Mouse (Mus musculus) gastrocnemius, postnatal 10 days (tissue): Measurements from ENCODE around the gene Zc3h12b. TPM values are rescaled to one million over a fixed set of nuclear protein-coding genes. Genes with fewer than 3 reads are reported as not detected.
A peak's percentile ranks its signal among the peaks of the same experiment; 100 is the strongest.
"Not testable (repeated sequence)": the region's sequence is repeated elsewhere in the genome, so short reads cannot be mapped to it uniquely, and the experiment has no call there.

Source experiments
- DNase-seq: peaks from one replicate; pipeline ENCODE4 v3.0.0; 2021; ENCODE audit warnings: mixed read lengths
- long read RNA-seq, 2 experiments: library from polyadenylated mRNA; stranded (forward); transcript quantifications; one replicate each; pipeline ENCODE4 v2.0.0; 2021
- total RNA-seq, 2 experiments: library from RNA; stranded (reverse); gene quantifications; 2 replicates each; pipeline ENCODE4 v1.2.3; 2021

Zc3h12b gene
- total RNA-seq: 1 to 10 TPM; 1.7 to 1.8 TPM
- long read RNA-seq, experiment 1: 0 reads
- long read RNA-seq, experiment 2: 0 reads

GRCm38 (mm10) chrX:95711227-95712111, at the start of gene Zc3h12b:
Zc3h12b (plus strand) TSS chrX:95711678.
- DNase-seq: peak; percentile 60

GRCm38 (mm10) chrX:95682206-95682605, 29.3 kb upstream of the Zc3h12b start:
- no peak for DNase-seq

- DNase-seq: no peak
Observed at GRCm38 (mm10) chrX:95687119-95687518, 24.4 kb upstream of the Zc3h12b start.

GRCm38 (mm10) chrX:95738253-95738652, 26.8 kb downstream of the Zc3h12b start:
- peak; percentile 4 for DNase-seq

- DNase-seq: no peak
Observed at GRCm38 (mm10) chrX:95795881-95796280, 84.4 kb downstream of the Zc3h12b start.

- no peak for DNase-seq
Observed at GRCm38 (mm10) chrX:95801790-95802189, 90.3 kb downstream of the Zc3h12b start.

- DNase-seq: no peak
Observed at GRCm38 (mm10) chrX:95852806-95853205, 141.3 kb downstream of the Zc3h12b start.

- DNase-seq: no peak
Observed at GRCm38 (mm10) chrX:95881111-95881510, 169.6 kb downstream of the Zc3h12b start.

- DNase-seq: no peak
Observed at GRCm38 (mm10) chrX:95902716-95903115, 191.2 kb downstream of the Zc3h12b start.

- DNase-seq: no peak
Observed at GRCm38 (mm10) chrX:95935481-95935880, 224.0 kb downstream of the Zc3h12b start.

GRCm38 (mm10) chrX:95945496-95945895, 234.0 kb downstream of the Zc3h12b start:
- DNase-seq: no peak

GRCm38 (mm10) chrX:95948135-95948534, 236.7 kb downstream of the Zc3h12b start:
- no peak for DNase-seq

- peak; percentile 18 for DNase-seq
Observed at GRCm38 (mm10) chrX:95950776-95951175, 239.3 kb downstream of the Zc3h12b start.

GRCm38 (mm10) chrX:95956497-95957293, 245.2 kb downstream of the Zc3h12b start, which contains the start of gene Las1l:
Las1l (minus strand) TSS chrX:95956962.
- DNase-seq: peak; percentile 79

GRCm38 (mm10) chrX:95957461-95957860, 246.0 kb downstream of the Zc3h12b start:
- DNase-seq: not testable (repeated sequence)

GRCm38 (mm10) chrX:95963366-95963765, 251.9 kb downstream of the Zc3h12b start:
- DNase-seq: no peak

- DNase-seq: no peak
Observed at GRCm38 (mm10) chrX:95965036-95965435, 253.6 kb downstream of the Zc3h12b start.

- peak; percentile 15 for DNase-seq
Observed at GRCm38 (mm10) chrX:95967847-95968593, 256.5 kb downstream of the Zc3h12b start.

GRCm38 (mm10) chrX:95968594-95968965, 257.1 kb downstream of the Zc3h12b start:
- peak; percentile 42 for DNase-seq

GRCm38 (mm10) chrX:95969116-95969515, 257.6 kb downstream of the Zc3h12b start:
- DNase-seq: no peak

GRCm38 (mm10) chrX:95969936-95970335, 258.5 kb downstream of the Zc3h12b start:
- DNase-seq: no peak
